Mouse (Mus musculus): ENCODE data around the gene Ddc.

- no peak for TF ChIP-seq GATA2 (IDR thresholded peaks at IDR 0.05; ENCODE audit: borderline replicate concordance, low read depth, low read length)
- no peak for TF ChIP-seq CTCF (IDR thresholded peaks at IDR 0.05; ENCODE audit: low read depth, low read length)
- TF ChIP-seq TAL1 (conservative IDR thresholded peaks at IDR 0.05; ENCODE audit: low read depth, low read length), result no peak
- no peak for TF ChIP-seq GATA1 (IDR thresholded peaks at IDR 0.05; ENCODE audit: borderline replicate concordance, low read length)
Measured at GRCm38 (mm10) chr11:11940833-11941681, 43.1 kb upstream of the Ddc start.
